Mouse (Mus musculus) ES-Bruce4 (cell line): ENCODE measurements around the gene Emb.

ENCODE experiments used
- CTCF ChIP-seq: IDR thresholded peaks from one replicate; pipeline ENCODE4 v1.8.1; 2011; ENCODE audit warnings: low read depth, low read length
- EP300 ChIP-seq: IDR thresholded peaks from 2 replicates; pipeline ENCODE4 v1.6.1; 2011; ENCODE audit warnings: low read depth, low read length; ENCODE audit not compliant: insufficient read depth
- POLR2A ChIP-seq: IDR thresholded peaks from one replicate; pipeline ENCODE4 v1.8.1; 2011; ENCODE audit warnings: low read length; ENCODE audit not compliant: insufficient read depth

- TF ChIP-seq POLR2A: no peak
- TF ChIP-seq CTCF: no peak
- TF ChIP-seq EP300: peak; percentile 84
Observed at GRCm38 (mm10) chr13:117235530-117236212, 27.3 kb downstream of the Emb start.
